Mouse (Mus musculus) cerebellum, adult 2 months (tissue): ENCODE data around the gene Gm44503.

Source experiments
- CTCF ChIP-seq: fragments of 200-500 bp; IDR thresholded peaks from 2 replicates; pipeline ENCODE4 v1.5.1; 2011; ENCODE audit warnings: low read depth, mild to moderate bottlenecking, control low read depth, low read length, moderate library complexity, borderline replicate concordance; ENCODE audit not compliant: insufficient read depth
- POLR2A ChIP-seq: fragments of 200-500 bp; IDR thresholded peaks from 2 replicates; pipeline ENCODE4 v1.6.1; 2011; ENCODE audit warnings: low read length, control low read depth, borderline replicate concordance; ENCODE audit not compliant: insufficient read depth

DNA sequence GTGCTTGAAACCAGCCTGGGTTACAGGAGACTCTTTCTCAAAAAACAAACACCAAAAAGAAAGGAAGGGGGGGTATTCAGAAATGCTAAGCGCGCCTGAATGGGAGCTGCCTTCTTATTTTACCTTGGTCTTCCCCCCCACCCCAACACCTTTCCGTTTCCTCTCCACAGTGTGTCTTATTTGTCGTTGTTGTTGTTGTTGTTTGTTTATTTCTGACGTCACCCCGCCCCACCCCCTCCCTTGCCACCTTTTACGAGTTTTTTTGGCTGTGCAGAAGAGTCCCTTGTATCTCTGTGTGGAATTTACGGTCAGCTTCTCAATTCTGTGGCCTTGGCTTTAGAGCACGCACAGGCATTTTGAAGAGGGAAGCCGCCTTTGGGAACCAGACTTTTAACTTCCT, 87.1 kb downstream of the Gm44503 start:
- TF ChIP-seq CTCF (no peak), POLR2A (no peak)
